In genomic region chr1:176933319-176933718, GRCm38 (mm10) we compare ENCODE assay signal across 9 mouse cellular contexts.
DNase-seq lines count a peak whose midpoint lies in the region; ATAC-seq lines count a peak whose summit lies in the region.
"Had no signal": no experiment of that assay in that cellular context is flagged by ENCODE, and none has a peak within 500 bp of the region (broad histone marks: within the 10 kb centered on the region; RNA-seq: fewer than 3 reads in every experiment).

No protein-coding gene starts in this region.

- H3K9ac ChIP-seq in midbrain, embryonic 16.5 days (ENCODE audit: low read depth, low read length) = no peak overlapping the region

- no peak overlapping the region for H3K27ac ChIP-seq in midbrain, embryonic 16.5 days (ENCODE audit: low read length)
- H3K27ac ChIP-seq: macrophage had no signal

- no peak overlapping the region for H3K4me3 ChIP-seq in midbrain, embryonic 16.5 days (ENCODE audit: low read depth, low read length)

- DNase-seq in left cerebral cortex, adult 18-20 months (ENCODE audit: low spot score in 2 of 2) = peak; percentile 75 to 80
- no peak for DNase-seq in left cerebral cortex, adult 11 months (ENCODE audit: low spot score)
- DNase-seq in cerebellum, adult 9-10 months = peak; percentile 96
- peak; percentile 78 to 89 for DNase-seq in right cerebral cortex, postnatal 10 days (ENCODE audit: low spot score in 2 of 2)
- no peak for DNase-seq in embryo, embryonic 9.5 days (ENCODE audit: extremely low spot score)

- H3K9me3 ChIP-seq in midbrain, embryonic 16.5 days (replicated peaks; ENCODE audit: control insufficient read depth, low read length, poor library complexity, severe bottlenecking) = no peaks in the 10 kb centered on the region

- ATAC-seq in hematopoietic stem cell, adult 5-6 weeks (replicated peaks in 1 of 2; ENCODE audit: insufficient read depth in 1 of 2, low FRiP score in 2 of 2, low TSS enrichment in 1 of 2, low read depth in 1 of 2, poor library complexity in 2 of 2, severe bottlenecking in 2 of 2) = peak; percentile 78 to 96
- ATAC-seq in megakaryocyte-erythroid progenitor cell, adult 5-6 weeks (replicated peaks; ENCODE audit: low FRiP score, low TSS enrichment, poor library complexity, severe bottlenecking) = no peak
- ATAC-seq in midbrain, embryonic 16.5 days = no peak

- H3K27me3 ChIP-seq in midbrain, embryonic 16.5 days (ENCODE audit: control insufficient read depth, insufficient read depth, low read depth, low read length) = no peaks in the 10 kb centered on the region

- no peak overlapping the region for H3K4me2 ChIP-seq in midbrain, embryonic 16.5 days (ENCODE audit: low read length)

- WGBS in midbrain, embryonic 16.5 days = 68% methylated on average over 7 of the region's 7 CpGs

- no peaks in the 10 kb centered on the region for H3K36me3 ChIP-seq in midbrain, embryonic 16.5 days (ENCODE audit: control insufficient read depth, insufficient read depth, low read length)

- H3K4me1 ChIP-seq in midbrain, embryonic 16.5 days (ENCODE audit: control insufficient read depth, insufficient read depth, low read length) = 0 out of 2 replicates have a peak, but pooled peaks cover 4% of the 10 kb centered on the region

Comparison
In these comparisons a context has a peak if more than half of its experiments do, and no peak if none do; other contexts are left out.
1. DNase-seq: peak in left cerebral cortex, adult 18-20 months (2 of 2), cerebellum, adult 9-10 months (single experiment) and right cerebral cortex, postnatal 10 days (2 of 2); none in left cerebral cortex, adult 11 months (single experiment) and embryo, embryonic 9.5 days (single experiment).
2. ATAC-seq: peak in hematopoietic stem cell, adult 5-6 weeks (2 of 2); none in megakaryocyte-erythroid progenitor cell, adult 5-6 weeks (single experiment) and midbrain, embryonic 16.5 days (single experiment).